Mouse (Mus musculus): ENCODE data around the gene Skint5. TPM values are rescaled to one million over a fixed set of nuclear protein-coding genes. Genes with fewer than 3 reads are reported as not detected.

Skint5 gene
- polyA plus RNA-seq (2017; shearing (Covaris generic)): under 1 TPM in 1 of 2 experiments, not detected in 1; 0.10 TPM

GRCm38 (mm10) chr4:113999403-113999802 is at the start of gene Skint5:
TSS of gene Skint5 (minus strand) at chr4:113999503.

Other genes starting within 250 kb of the Skint5 start
- gene Skint11, start 163.9 kb upstream of the Skint5 start, polyA plus RNA-seq (2017; shearing (Covaris generic)): not detected